Mouse (Mus musculus): Measurements from ENCODE around the gene Fcgr1. TPM values are rescaled to one million over a fixed set of nuclear protein-coding genes. Genes with fewer than 3 reads are reported as not detected.
"Not testable (repeated sequence)": the region's sequence is repeated elsewhere in the genome, so short reads cannot be mapped to it uniquely, and the experiment has no call there.

The Fcgr1 gene
- polyA plus RNA-seq, 1 experiment from 2014 or later, result 0.56 TPM

- Histone ChIP-seq H3K9ac (no peak overlapping the region), H3K4me1 (0 out of 2 replicates have a peak, but pooled peaks cover 4% of the 10 kb centered on the region), H3K9me3 (replicated peaks) (no peaks in the 10 kb centered on the region), H3K27ac (no peak overlapping the region), H3K36me3 (ENCODE audit: poor library complexity, severe bottlenecking) (no peaks in the 10 kb centered on the region), H3K4me2 (no peak overlapping the region), H3K27me3 (peaks cover 56% of the 10 kb centered on the region), H3K4me3 (no peak overlapping the region)
- 14% methylated on average over 10 of the region's 10 CpGs for WGBS
- no peak for ATAC-seq
Measured at GRCm38 (mm10) chr3:96322609-96323008, 28.8 kb upstream of the Fcgr1 start.

- Histone ChIP-seq H3K27me3 (peaks cover 50% of the 10 kb centered on the region), H3K4me1 (no peaks in the 10 kb centered on the region), H3K9me3 (replicated peaks) (no peaks in the 10 kb centered on the region), H3K36me3 (ENCODE audit: poor library complexity, severe bottlenecking) (no peaks in the 10 kb centered on the region), H3K4me2 (no peak overlapping the region), H3K27ac (no peak overlapping the region), H3K9ac (no peak overlapping the region), H3K4me3 (no peak overlapping the region)
- ATAC-seq, result no peak
- WGBS, result 14% methylated on average over 15 of the region's 15 CpGs
Measured at GRCm38 (mm10) chr3:96321891-96322290, 28.1 kb upstream of the Fcgr1 start.

- H3K9me3 ChIP-seq (replicated peaks); H3K9ac ChIP-seq; H3K4me2 ChIP-seq; H3K27ac ChIP-seq; H3K4me1 ChIP-seq; ATAC-seq; H3K36me3 ChIP-seq (ENCODE audit: poor library complexity, severe bottlenecking); H3K4me3 ChIP-seq: not testable (repeated sequence)
- peaks cover 34% of the 10 kb centered on the region for H3K27me3 ChIP-seq
- 94% methylated on average over 13 of the region's 13 CpGs for WGBS
Measured at GRCm38 (mm10) chr3:96320003-96320402, 26.2 kb upstream of the Fcgr1 start.

- H3K4me1 ChIP-seq, result no peaks in the 10 kb centered on the region
- no peak overlapping the region for H3K9ac ChIP-seq
- H3K27me3 ChIP-seq, result no peaks in the 10 kb centered on the region
- H3K4me3 ChIP-seq, result no peak overlapping the region
- 77% methylated on average over 8 of the region's 8 CpGs for WGBS
- no peak overlapping the region for H3K4me2 ChIP-seq
- no peak overlapping the region for H3K27ac ChIP-seq
- H3K9me3 ChIP-seq (replicated peaks), result no peaks in the 10 kb centered on the region
- no peaks in the 10 kb centered on the region for H3K36me3 ChIP-seq (ENCODE audit: poor library complexity, severe bottlenecking)
- no peak for ATAC-seq
Measured at GRCm38 (mm10) chr3:96312341-96313098, 18.8 kb upstream of the Fcgr1 start.

GRCm38 (mm10) chr3:96309441-96309840 is 15.7 kb upstream of the Fcgr1 start:
- ATAC-seq, result no peak
- Histone ChIP-seq H3K9me3 (replicated peaks) (no peaks in the 10 kb centered on the region), H3K36me3 (ENCODE audit: poor library complexity, severe bottlenecking) (no peaks in the 10 kb centered on the region), H3K4me3 (no peak overlapping the region), H3K4me1 (no peaks in the 10 kb centered on the region), H3K9ac (no peak overlapping the region), H3K27me3 (peaks cover 5% of the 10 kb centered on the region; the same call in 1 of the 2 replicates), H3K4me2 (no peak overlapping the region), H3K27ac (no peak overlapping the region)
- WGBS, result 75% methylated on average over 3 of the region's 3 CpGs

- 88% methylated on average over 9 of the region's 9 CpGs for WGBS
- H3K9me3 ChIP-seq (replicated peaks), result no peaks in the 10 kb centered on the region
Measured at GRCm38 (mm10) chr3:96306506-96306905, 12.7 kb upstream of the Fcgr1 start.

GRCm38 (mm10) chr3:96302076-96302475 is 8.3 kb upstream of the Fcgr1 start:
- no peak overlapping the region for H3K4me3 ChIP-seq
- no peaks in the 10 kb centered on the region for H3K4me1 ChIP-seq
- H3K9me3 ChIP-seq (replicated peaks), result no peaks in the 10 kb centered on the region
- no peak overlapping the region for H3K27ac ChIP-seq
- H3K4me2 ChIP-seq, result no peak overlapping the region
- H3K27me3 ChIP-seq, result peaks cover 5% of the 10 kb centered on the region; the same call in 1 of the 2 replicates
- WGBS, result 87% methylated on average over 5 of the region's 5 CpGs
- no peak overlapping the region for H3K9ac ChIP-seq
- ATAC-seq, result no peak
- H3K36me3 ChIP-seq (ENCODE audit: poor library complexity, severe bottlenecking), result no peaks in the 10 kb centered on the region

More at GRCm38 (mm10) chr3:96306506-96306905, 12.7 kb upstream of the Fcgr1 start:
- Histone ChIP-seq H3K4me2 (no peak overlapping the region), H3K27me3 (peaks cover 5% of the 10 kb centered on the region; the same call in 1 of the 2 replicates), H3K4me3 (no peak overlapping the region), H3K36me3 (ENCODE audit: poor library complexity, severe bottlenecking) (no peaks in the 10 kb centered on the region), H3K4me1 (no peaks in the 10 kb centered on the region), H3K27ac (no peak overlapping the region), H3K9ac (no peak overlapping the region)
- no peak for ATAC-seq

GRCm38 (mm10) chr3:96300706-96301529 is 7.1 kb upstream of the Fcgr1 start:
- no peak for ATAC-seq
- H3K4me3 ChIP-seq, result no peak overlapping the region
- 78% methylated on average over 26 of the region's 26 CpGs for WGBS
- no peak overlapping the region for H3K9ac ChIP-seq
- no peak overlapping the region for H3K27ac ChIP-seq
- H3K4me1 ChIP-seq, result no peaks in the 10 kb centered on the region
- 0 out of 2 replicates have a peak overlapping the region, but pooled peaks have one; percentile 12 for H3K4me2 ChIP-seq
- H3K9me3 ChIP-seq (replicated peaks), result no peaks in the 10 kb centered on the region
- peaks cover 5% of the 10 kb centered on the region; the same call in 1 of the 2 replicates for H3K27me3 ChIP-seq
- H3K36me3 ChIP-seq (ENCODE audit: poor library complexity, severe bottlenecking), result no peaks in the 10 kb centered on the region

GRCm38 (mm10) chr3:96299562-96299961 is 5.8 kb upstream of the Fcgr1 start:
- Histone ChIP-seq H3K4me1 (no peaks in the 10 kb centered on the region), H3K4me3 (no peak overlapping the region), H3K9ac (no peak overlapping the region), H3K9me3 (replicated peaks) (0 out of 2 replicates have a peak, but pooled peaks cover 3% of the 10 kb centered on the region), H3K4me2 (no peak overlapping the region), H3K27ac (no peak overlapping the region), H3K36me3 (ENCODE audit: poor library complexity, severe bottlenecking) (no peaks in the 10 kb centered on the region), H3K27me3 (peaks cover 1% of the 10 kb centered on the region; the same call in 1 of the 2 replicates)
- ATAC-seq, result no peak
- 96% methylated on average over 2 of the region's 2 CpGs for WGBS

GRCm38 (mm10) chr3:96298360-96298759 is 4.6 kb upstream of the Fcgr1 start:
- Histone ChIP-seq H3K9ac (no peak overlapping the region), H3K27me3 (peaks cover 6% of the 10 kb centered on the region; the same call in 1 of the 2 replicates), H3K4me3 (no peak overlapping the region), H3K9me3 (replicated peaks) (0 out of 2 replicates have a peak, but pooled peaks cover 3% of the 10 kb centered on the region), H3K4me1 (no peaks in the 10 kb centered on the region), H3K27ac (no peak overlapping the region), H3K36me3 (ENCODE audit: poor library complexity, severe bottlenecking) (no peaks in the 10 kb centered on the region), H3K4me2 (no peak overlapping the region)
- ATAC-seq, result no peak
- 94% methylated on average over 4 of the region's 4 CpGs for WGBS

- H3K27me3 ChIP-seq, result peaks cover 6% of the 10 kb centered on the region; the same call in 1 of the 2 replicates
- H3K4me3 ChIP-seq, result no peak overlapping the region
- H3K4me1 ChIP-seq, result no peaks in the 10 kb centered on the region
- H3K36me3 ChIP-seq (ENCODE audit: poor library complexity, severe bottlenecking), result no peaks in the 10 kb centered on the region
- WGBS, result 50% methylated on average over 5 of the region's 5 CpGs
- no peak overlapping the region for H3K27ac ChIP-seq
- no peak overlapping the region for H3K9ac ChIP-seq
- no peak overlapping the region for H3K4me2 ChIP-seq
- H3K9me3 ChIP-seq (replicated peaks), result 0 out of 2 replicates have a peak, but pooled peaks cover 3% of the 10 kb centered on the region
- ATAC-seq, result no peak
Measured at GRCm38 (mm10) chr3:96293368-96293767, 401 bp downstream of the Fcgr1 start.

- H3K9me3 ChIP-seq (replicated peaks), result 0 out of 2 replicates have a peak, but pooled peaks cover 3% of the 10 kb centered on the region
- H3K27ac ChIP-seq, result no peak overlapping the region
- no peak overlapping the region for H3K9ac ChIP-seq
- H3K4me1 ChIP-seq, result no peaks in the 10 kb centered on the region
- H3K4me3 ChIP-seq, result no peak overlapping the region
- no peak for ATAC-seq
- no peaks in the 10 kb centered on the region for H3K36me3 ChIP-seq (ENCODE audit: poor library complexity, severe bottlenecking)
- WGBS, result 72% methylated on average over 6 of the region's 6 CpGs
- H3K27me3 ChIP-seq, result peaks cover 6% of the 10 kb centered on the region; the same call in 1 of the 2 replicates
- H3K4me2 ChIP-seq, result no peak overlapping the region
Measured at GRCm38 (mm10) chr3:96292641-96293040, 1.1 kb downstream of the Fcgr1 start.

Measured in forebrain, embryonic 13.5 days (tissue).